Mouse (Mus musculus) cerebellum, adult 11 months (tissue): ENCODE results near the gene Gm10190.
"Not testable (repeated sequence)": the region's sequence is repeated elsewhere in the genome, so short reads cannot be mapped to it uniquely, and the experiment has no call there.

Experiments used
- DNase-seq: peaks from one replicate; pipeline ENCODE4 v3.0.0; 2022

The Gm10190 gene

GRCm38 (mm10) chr17:80372989-80373725 is at the start of gene Gm10190:
Gm10190 (minus strand) TSS chr17:80373541.
- DNase-seq = peak; percentile 82

- no peak for DNase-seq
These were observed 47.7 kb upstream of the Gm10190 start for GRCm38 (mm10) chr17:80420998-80421397.

GRCm38 (mm10) chr17:80418572-80419210 is 45.4 kb upstream of the Gm10190 start:
- DNase-seq = no peak

GRCm38 (mm10) chr17:80411182-80411581 is 37.8 kb upstream of the Gm10190 start:
- DNase-seq = no peak

GRCm38 (mm10) chr17:80398243-80398642 is 24.9 kb upstream of the Gm10190 start:
- no peak for DNase-seq

GRCm38 (mm10) chr17:80391423-80392403 is 18.4 kb upstream of the Gm10190 start:
- DNase-seq = no peak

GRCm38 (mm10) chr17:80390024-80390423 is 16.7 kb upstream of the Gm10190 start:
- DNase-seq = no peak

GRCm38 (mm10) chr17:80385671-80386070 is 12.3 kb upstream of the Gm10190 start:
- no peak for DNase-seq

- not testable (repeated sequence) for DNase-seq
These were observed 5.0 kb upstream of the Gm10190 start for GRCm38 (mm10) chr17:80378386-80378785.

GRCm38 (mm10) chr17:80373726-80374096 is 370 bp upstream of the Gm10190 start:
- DNase-seq = no peak

- no peak for DNase-seq
These were observed 4.7 kb downstream of the Gm10190 start for GRCm38 (mm10) chr17:80368606-80369005.

GRCm38 (mm10) chr17:80367276-80367675 is 6.1 kb downstream of the Gm10190 start:
- DNase-seq = no peak

GRCm38 (mm10) chr17:80360245-80360644 is 13.1 kb downstream of the Gm10190 start:
- no peak for DNase-seq

- DNase-seq = no peak
These were observed 26.1 kb downstream of the Gm10190 start for GRCm38 (mm10) chr17:80347234-80347633.

GRCm38 (mm10) chr17:80346591-80347125 is 26.7 kb downstream of the Gm10190 start:
- DNase-seq = no peak

GRCm38 (mm10) chr17:80345277-80345676 is 28.1 kb downstream of the Gm10190 start:
- no peak for DNase-seq

GRCm38 (mm10) chr17:80332386-80332785 is 41.0 kb downstream of the Gm10190 start:
- DNase-seq = no peak

- no peak for DNase-seq
These were observed 46.9 kb downstream of the Gm10190 start for GRCm38 (mm10) chr17:80326431-80326830.

- DNase-seq = no peak
These were observed 47.9 kb downstream of the Gm10190 start for GRCm38 (mm10) chr17:80325456-80325855.

- no peak for DNase-seq
These were observed 48.8 kb downstream of the Gm10190 start for GRCm38 (mm10) chr17:80324521-80324920.

GRCm38 (mm10) chr17:80323658-80324057 is 49.7 kb downstream of the Gm10190 start:
- DNase-seq = no peak
